Mouse (Mus musculus) heart, postnatal 4 days (tissue): ENCODE data around the gene Amh. TPM values are rescaled to one million over a fixed set of nuclear protein-coding genes. Genes with fewer than 3 reads are reported as not detected.
A peak's percentile ranks its signal among the peaks of the same experiment; 100 is the strongest.

Experiments
- DNase-seq: peaks from one replicate; pipeline ENCODE4 v3.0.0; 2021
- total RNA-seq, 2 experiments: library from RNA; stranded (reverse); gene quantifications; 2 replicates each; pipeline ENCODE4 v1.2.3; 2021

Gene Amh
- 1 to 10 TPM in 1 of 2 experiments, under 1 TPM in 1; 0.61 to 1.0 TPM for total RNA-seq

- DNase-seq = no peak
Observed at GRCm38 (mm10) chr10:80804916-80805315, at the start of gene Amh. Amh (plus strand) TSS chr10:80805243.

- no peak for DNase-seq
Observed at GRCm38 (mm10) chr10:80755291-80756015, 49.6 kb upstream of the Amh start.

GRCm38 (mm10) chr10:80756099-80756498 is 48.9 kb upstream of the Amh start:
- no peak for DNase-seq

- DNase-seq = no peak
Observed at GRCm38 (mm10) chr10:80756509-80756908, 48.5 kb upstream of the Amh start.

GRCm38 (mm10) chr10:80756967-80757366 is 48.1 kb upstream of the Amh start:
- no peak for DNase-seq

GRCm38 (mm10) chr10:80757717-80758116 is 47.3 kb upstream of the Amh start:
- DNase-seq = peak; percentile 89

GRCm38 (mm10) chr10:80758651-80759050 is 46.4 kb upstream of the Amh start:
- DNase-seq = no peak

GRCm38 (mm10) chr10:80760596-80761524 is 44.2 kb upstream of the Amh start:
- DNase-seq = no peak

GRCm38 (mm10) chr10:80761821-80762220 is 43.2 kb upstream of the Amh start:
- no peak for DNase-seq

- no peak for DNase-seq
Observed at GRCm38 (mm10) chr10:80763502-80763901, 41.5 kb upstream of the Amh start.

GRCm38 (mm10) chr10:80765746-80766145 is 39.3 kb upstream of the Amh start:
- DNase-seq = no peak

- DNase-seq = no peak
Observed at GRCm38 (mm10) chr10:80766161-80766815, 38.8 kb upstream of the Amh start.

GRCm38 (mm10) chr10:80768365-80768764 is 36.7 kb upstream of the Amh start:
- DNase-seq = no peak

GRCm38 (mm10) chr10:80773816-80774215 is 31.2 kb upstream of the Amh start:
- no peak for DNase-seq

GRCm38 (mm10) chr10:80774549-80774948 is 30.5 kb upstream of the Amh start:
- peak; percentile 92 for DNase-seq

- no peak for DNase-seq
Observed at GRCm38 (mm10) chr10:80774981-80775380, 30.1 kb upstream of the Amh start.

- DNase-seq = no peak
Observed at GRCm38 (mm10) chr10:80775731-80776130, 29.3 kb upstream of the Amh start.

GRCm38 (mm10) chr10:80776358-80776869 is 28.6 kb upstream of the Amh start:
- no peak for DNase-seq

GRCm38 (mm10) chr10:80777123-80777522 is 27.9 kb upstream of the Amh start:
- no peak for DNase-seq

- no peak for DNase-seq
Observed at GRCm38 (mm10) chr10:80779565-80779964, 25.5 kb upstream of the Amh start.

GRCm38 (mm10) chr10:80784302-80784701 is 20.7 kb upstream of the Amh start:
- DNase-seq = no peak

GRCm38 (mm10) chr10:80784871-80785270 is 20.2 kb upstream of the Amh start:
- DNase-seq = no peak

- no peak for DNase-seq
Observed at GRCm38 (mm10) chr10:80785963-80786362, 19.1 kb upstream of the Amh start.
